Mouse (Mus musculus) gastrocnemius, postnatal 4 days (tissue): ENCODE data around the gene Riox1. TPM values are rescaled to one million over a fixed set of nuclear protein-coding genes. Genes with fewer than 3 reads are reported as not detected.

Experiments
- total RNA-seq, 2 experiments: library from RNA; stranded (reverse); gene quantifications; 2 replicates each; pipeline ENCODE4 v1.2.3; 2021

The Riox1 gene
- total RNA-seq, 2 experiments from 2014 or later = 5.6 to 6.2 TPM

Other genes with a start within 250 kb of the Riox1 start
- 1 to 10 TPM; 4.0 to 4.1 TPM for gene Papln, start 187.0 kb upstream of the Riox1 start, total RNA-seq
- gene Numb, start 28.7 kb upstream of the Riox1 start, total RNA-seq = 10 to 100 TPM; 26.5 to 28.8 TPM
- gene Heatr4, start 34.2 kb downstream of the Riox1 start, total RNA-seq = not detected
- gene Acot2, start 37.3 kb downstream of the Riox1 start, total RNA-seq = 10 to 100 TPM; 20.4 to 24.4 TPM
- 10 to 100 TPM; 18.4 to 21.5 TPM for gene Acot1, start 58.9 kb downstream of the Riox1 start, total RNA-seq
- gene Acot4, start 87.8 kb downstream of the Riox1 start, total RNA-seq = under 1 TPM; 0.32 to 0.93 TPM
- not detected for gene Gm49366, start 88.3 kb downstream of the Riox1 start, total RNA-seq
- not detected for gene Acot3, start 101.5 kb downstream of the Riox1 start, total RNA-seq
- under 1 TPM; 0.21 to 0.34 TPM for gene Acot5, start 118.7 kb downstream of the Riox1 start, total RNA-seq
- 1 to 10 TPM; 3.2 to 4.3 TPM for gene Acot6, start 150.0 kb downstream of the Riox1 start, total RNA-seq
- gene Dnal1, start 163.8 kb downstream of the Riox1 start, total RNA-seq = 10 to 100 TPM; 10.2 to 14.8 TPM
- gene Pnma1, start 197.9 kb downstream of the Riox1 start, total RNA-seq = under 1 TPM; 0.54 to 0.81 TPM